Mouse (Mus musculus) cerebellum, adult 2 months (tissue): Measurements from ENCODE around the gene Il1f10. TPM values are rescaled to one million over a fixed set of nuclear protein-coding genes. Genes with fewer than 3 reads are reported as not detected.

Experiments used
- DNase-seq, 2 experiments: peaks; one replicate each; pipeline ENCODE4 v3.0.0; 2021
- H3K27ac ChIP-seq: fragments of 200-500 bp; 2 replicates; pipeline ENCODE4 v1.5.1; 2012; ENCODE audit warnings: low read length, control low read depth, inconsistent platforms; ENCODE audit not compliant: insufficient read depth
- H3K27me3 ChIP-seq: fragments of 200-500 bp; 2 replicates; pipeline ENCODE4 v1.6.1; 2012; ENCODE audit warnings: inconsistent platforms, mild to moderate bottlenecking, low read length, moderate library complexity; ENCODE audit not compliant: control insufficient read depth, insufficient read depth
- H3K4me1 ChIP-seq: fragments of 200-500 bp; 2 replicates; pipeline ENCODE4 v1.6.1; 2011; ENCODE audit warnings: low read length; ENCODE audit not compliant: control insufficient read depth, insufficient read depth
- H3K4me3 ChIP-seq: fragments of 200-500 bp; replicated peaks from 2 replicates; pipeline ENCODE3; 2011; ENCODE audit warnings: mild to moderate bottlenecking, low read depth, low read length, control low read depth; ENCODE audit not compliant: insufficient read depth
- CTCF ChIP-seq: fragments of 200-500 bp; IDR thresholded peaks from 2 replicates; pipeline ENCODE4 v1.5.1; 2011; ENCODE audit warnings: low read depth, mild to moderate bottlenecking, control low read depth, low read length, moderate library complexity, borderline replicate concordance; ENCODE audit not compliant: insufficient read depth
- POLR2A ChIP-seq: fragments of 200-500 bp; IDR thresholded peaks from 2 replicates; pipeline ENCODE4 v1.6.1; 2011; ENCODE audit warnings: low read length, control low read depth, borderline replicate concordance; ENCODE audit not compliant: insufficient read depth
- WGBS: fragments of 180-500 bp; shearing (Covaris S2); methylation state at CpG from one replicate; pipeline ENCODE4 v1.1.7; 2018; 5-methylcytosine and 5-hydroxymethylcytosine counted together
- polyA plus RNA-seq: library from polyadenylated mRNA; depleted of rRNA; stranded (reverse); fragments of >200 nt; gene quantifications from 2 replicates; pipeline ENCODE4 v1.2.3, GENCODE M21; 2012; rRNA removed

The Il1f10 gene
- polyA plus RNA-seq, result not detected in 2 replicates

GRCm38 (mm10) chr2:24290896-24291295 is at the start of gene Il1f10:
Gene Il1f10, plus strand, starts transcription at chr2:24291196.
- Histone ChIP-seq H3K27ac (no peak within 1 kb of the TSS), H3K4me3 (no peak within 1 kb of the TSS), H3K27me3 (no peaks in the 10 kb centered on the region), H3K4me1 (no peaks in the 10 kb centered on the region)
- 87% methylated on average over 5 of the region's 5 CpGs for WGBS
- TF ChIP-seq CTCF, result no peak
- TF ChIP-seq POLR2A, result no peak
- no peak for DNase-seq

DNA sequence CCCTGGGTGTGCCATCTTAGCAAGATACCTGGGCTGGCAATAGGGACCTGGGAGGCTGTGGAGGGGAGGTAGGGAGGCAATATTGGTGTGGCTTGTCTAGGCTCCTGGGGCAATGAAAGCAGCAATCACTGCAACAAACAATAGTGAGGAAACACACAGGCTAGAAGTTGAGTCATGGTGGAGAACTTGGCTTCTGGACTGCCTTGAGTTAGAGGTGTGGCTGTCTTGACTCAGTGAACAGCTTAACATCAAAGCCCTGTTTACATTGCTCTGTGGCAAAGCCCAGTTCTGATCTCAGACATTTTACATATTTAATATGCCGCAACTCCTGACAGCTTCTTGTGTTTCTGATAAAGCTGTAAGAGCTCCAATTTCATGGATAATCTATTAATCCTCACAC is 23.5 kb upstream of the Il1f10 start:
- H3K4me3 ChIP-seq, result no peak overlapping the region
- H3K27me3 ChIP-seq, result no peaks in the 10 kb centered on the region
- 73% methylated on average over 1 of the region's 1 CpGs for WGBS
- no peaks in the 10 kb centered on the region for H3K4me1 ChIP-seq
- no peak for DNase-seq
- H3K27ac ChIP-seq, result no peak overlapping the region
- TF ChIP-seq CTCF (no peak), POLR2A (no peak)

GRCm38 (mm10) chr2:24273619-24274018 is 17.4 kb upstream of the Il1f10 start:
- TF ChIP-seq CTCF (no peak), POLR2A (no peak)
- Histone ChIP-seq H3K4me3 (no peak overlapping the region), H3K4me1 (no peaks in the 10 kb centered on the region), H3K27ac (no peak overlapping the region), H3K27me3 (no peaks in the 10 kb centered on the region)
- 82% methylated on average over 2 of the region's 2 CpGs for WGBS
- DNase-seq, result no peak

- Histone ChIP-seq H3K27me3 (no peaks in the 10 kb centered on the region), H3K4me3 (no peak overlapping the region), H3K4me1 (no peaks in the 10 kb centered on the region), H3K27ac (no peak overlapping the region)
- TF ChIP-seq CTCF (no peak), POLR2A (no peak)
- no peak for DNase-seq
- WGBS, result 6% methylated on average over 1 of the region's 1 CpGs
Measured at GRCm38 (mm10) chr2:24275146-24275545, 15.8 kb upstream of the Il1f10 start.

- no peak for DNase-seq
- Histone ChIP-seq H3K4me1 (no peaks in the 10 kb centered on the region), H3K27ac (no peak within 1 kb of the TSS), H3K4me3 (no peak within 1 kb of the TSS), H3K27me3 (no peaks in the 10 kb centered on the region)
- TF ChIP-seq POLR2A (no peak), CTCF (no peak)
Measured at GRCm38 (mm10) chr2:24276654-24277053, 14.3 kb upstream of the Il1f10 start, which contains the start of gene Il1f5. Gene Il1f5, plus strand, starts transcription at chr2:24276954.

GRCm38 (mm10) chr2:24294616-24295015 is 3.6 kb downstream of the Il1f10 start:
- WGBS, result 40% methylated on average over 1 of the region's 1 CpGs

DNA sequence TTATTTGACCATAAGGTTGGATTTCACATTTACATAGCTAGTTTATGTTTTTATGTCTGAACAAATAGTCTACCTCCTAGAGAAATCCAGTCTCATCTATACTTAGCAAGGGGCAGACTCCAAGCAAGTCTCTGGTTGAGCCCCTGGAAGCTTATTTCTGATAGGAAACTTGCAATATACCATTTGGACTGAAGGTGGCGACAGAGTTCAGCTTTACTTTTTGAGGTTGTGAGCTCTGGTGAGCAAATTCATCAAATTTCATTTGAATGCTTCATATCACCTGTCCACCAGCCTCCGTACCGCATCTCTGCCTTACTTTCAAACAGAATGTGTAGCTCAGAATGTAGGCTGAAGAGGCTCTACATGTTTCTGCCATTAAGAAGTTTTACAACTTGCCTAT is 5.8 kb downstream of the Il1f10 start:
- H3K27me3 ChIP-seq, result no peaks in the 10 kb centered on the region
- TF ChIP-seq CTCF, result peak; percentile 63; the same call in 1 of the 2 replicates
- TF ChIP-seq POLR2A, result no peak
- peak in 1 of 2 experiments; percentile 15 for DNase-seq
- no peak overlapping the region for H3K27ac ChIP-seq
- H3K4me1 ChIP-seq, result no peaks in the 10 kb centered on the region
- under 1% methylated on average over 3 of the region's 3 CpGs for WGBS
- no peak overlapping the region for H3K4me3 ChIP-seq

More at GRCm38 (mm10) chr2:24294616-24295015, 3.6 kb downstream of the Il1f10 start:
- no peak for DNase-seq
- no peak overlapping the region for H3K27ac ChIP-seq
- H3K4me3 ChIP-seq, result no peak overlapping the region
- TF ChIP-seq CTCF, result no peak
- no peak for TF ChIP-seq POLR2A
- H3K27me3 ChIP-seq, result no peaks in the 10 kb centered on the region
- no peaks in the 10 kb centered on the region for H3K4me1 ChIP-seq

DNA sequence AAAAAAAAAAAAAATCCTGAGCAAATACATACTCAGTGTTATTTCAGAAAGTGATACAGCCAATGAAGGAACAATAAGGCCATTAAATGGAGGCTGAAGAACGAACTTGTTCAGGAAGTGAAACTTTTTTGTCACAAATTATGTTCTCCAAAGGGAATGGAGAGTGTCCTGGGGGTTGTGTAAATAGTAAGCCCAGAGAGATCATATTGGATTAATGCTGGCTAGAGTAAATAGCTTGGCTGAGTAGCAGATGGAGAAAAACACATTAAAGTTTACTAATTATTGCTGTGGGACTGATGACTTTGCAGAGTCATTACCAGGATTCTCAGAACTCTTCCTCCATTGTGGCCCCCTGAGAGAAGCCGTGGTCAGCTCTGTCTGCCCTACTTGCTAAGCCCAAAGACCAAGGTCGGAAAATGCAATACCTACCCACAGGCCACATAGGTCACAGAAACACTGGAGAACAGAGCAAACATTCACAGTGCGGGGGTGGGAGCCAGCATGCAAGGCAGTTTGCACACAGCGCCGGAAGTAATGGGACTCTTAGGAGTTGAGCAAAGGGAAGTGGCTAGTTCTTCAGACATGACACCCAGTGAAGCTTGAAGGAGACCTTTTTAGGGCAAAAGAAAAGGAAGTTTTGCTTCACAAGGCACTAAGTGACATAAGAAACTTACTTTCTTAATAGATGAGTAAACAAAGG is 20.5 kb downstream of the Il1f10 start:
- H3K27ac ChIP-seq, result no peak overlapping the region
- DNase-seq, result no peak
- 80% methylated on average over 6 of the region's 6 CpGs for WGBS
- TF ChIP-seq POLR2A (no peak), CTCF (no peak)
- H3K4me3 ChIP-seq, result no peak overlapping the region
- no peaks in the 10 kb centered on the region for H3K27me3 ChIP-seq
- H3K4me1 ChIP-seq, result no peaks in the 10 kb centered on the region

GRCm38 (mm10) chr2:24316919-24317318 is 25.9 kb downstream of the Il1f10 start:
- no peaks in the 10 kb centered on the region for H3K27me3 ChIP-seq
- H3K27ac ChIP-seq, result no peak overlapping the region
- TF ChIP-seq CTCF (no peak), POLR2A (no peak)
- H3K4me1 ChIP-seq, result no peaks in the 10 kb centered on the region
- WGBS, result 95% methylated on average over 1 of the region's 1 CpGs
- H3K4me3 ChIP-seq, result no peak overlapping the region
- no peak for DNase-seq
